Mouse (Mus musculus): Measurements from ENCODE around the gene Vwa1.

Gene Vwa1

GRCm38 (mm10) chr4:155780895-155781294 is 6.4 kb upstream of the Vwa1 start:
- 43% methylated on average over 6 of the region's 6 CpGs for WGBS

- WGBS, result 62% methylated on average over 4 of the region's 4 CpGs
Measured at GRCm38 (mm10) chr4:155779498-155779897, 5.0 kb upstream of the Vwa1 start.

GRCm38 (mm10) chr4:155777816-155778215 is 3.3 kb upstream of the Vwa1 start:
- 75% methylated on average over 2 of the region's 2 CpGs for WGBS

- 61% methylated on average over 2 of the region's 2 CpGs for WGBS
Measured at GRCm38 (mm10) chr4:155776704-155777335, 2.3 kb upstream of the Vwa1 start.

GRCm38 (mm10) chr4:155775855-155776254 is 1.4 kb upstream of the Vwa1 start:
- 70% methylated on average over 3 of the region's 3 CpGs for WGBS

- 10% methylated on average over 9 of the region's 9 CpGs for WGBS
Measured at GRCm38 (mm10) chr4:155774971-155775740, 658 bp upstream of the Vwa1 start.

GRCm38 (mm10) chr4:155773335-155774078 is 991 bp downstream of the Vwa1 start:
- WGBS, result 54% methylated on average over 5 of the region's 5 CpGs

GRCm38 (mm10) chr4:155772786-155773185 is 1.7 kb downstream of the Vwa1 start:
- 76% methylated on average over 13 of the region's 13 CpGs for WGBS

GRCm38 (mm10) chr4:155771706-155772105 is 2.8 kb downstream of the Vwa1 start:
- WGBS, result 86% methylated on average over 2 of the region's 2 CpGs

- WGBS, result 33% methylated on average over 24 of the region's 24 CpGs
Measured at GRCm38 (mm10) chr4:155770626-155771025, 3.9 kb downstream of the Vwa1 start.

- under 1% methylated on average over 39 of the region's 39 CpGs for WGBS
Measured at GRCm38 (mm10) chr4:155769880-155770512, 4.5 kb downstream of the Vwa1 start.

GRCm38 (mm10) chr4:155769496-155769879 is 5.0 kb downstream of the Vwa1 start:
- 69% methylated on average over 5 of the region's 5 CpGs for WGBS

GRCm38 (mm10) chr4:155762357-155762756 is 12.1 kb downstream of the Vwa1 start:
- WGBS, result 86% methylated on average over 3 of the region's 3 CpGs

GRCm38 (mm10) chr4:155761356-155762099 is 13.0 kb downstream of the Vwa1 start:
- 2% methylated on average over 28 of the region's 28 CpGs for WGBS

GRCm38 (mm10) chr4:155760613-155761355 is 13.7 kb downstream of the Vwa1 start, which contains the start of gene Atad3a:
Atad3a (minus strand) TSS chr4:155761093.
- under 1% methylated on average over 68 of the region's 68 CpGs for WGBS

GRCm38 (mm10) chr4:155759862-155760612 is 14.5 kb downstream of the Vwa1 start:
- 2% methylated on average over 10 of the region's 10 CpGs for WGBS

GRCm38 (mm10) chr4:155757011-155757410 is 17.5 kb downstream of the Vwa1 start:
- 64% methylated on average over 12 of the region's 12 CpGs for WGBS

- 69% methylated on average over 17 of the region's 17 CpGs for WGBS
Measured at GRCm38 (mm10) chr4:155746575-155747490, 27.7 kb downstream of the Vwa1 start.
